Mouse (Mus musculus) intestine, embryonic 15.5 days (tissue): ENCODE data around the gene Il11ra1. TPM values are rescaled to one million over a fixed set of nuclear protein-coding genes. Genes with fewer than 3 reads are reported as not detected.
"Not testable (repeated sequence)": the region's sequence is repeated elsewhere in the genome, so short reads cannot be mapped to it uniquely, and the experiment has no call there.

Experiments used
- ATAC-seq: fragments of 200-750 bp; cut with Nextera tagmentation; 2 replicates; pipeline ENCODE4 v1.8.0; 2017; ENCODE audit warnings: moderate TSS enrichment, moderate library complexity
- H3K27ac ChIP-seq: fragments of 300-500 bp; sonication (generic); 2 replicates; pipeline ENCODE4 v1.5.1; 2015; ENCODE audit warnings: mild to moderate bottlenecking, inconsistent platforms
- H3K27me3 ChIP-seq: fragments of 300-500 bp; sonication (generic); replicated peaks from 2 replicates; pipeline ENCODE4 v1.6.1; 2015; ENCODE audit warnings: inconsistent platforms
- H3K36me3 ChIP-seq: fragments of 300-500 bp; sonication (generic); 2 replicates; pipeline ENCODE4 v1.6.1; 2015; ENCODE audit warnings: inconsistent platforms
- H3K4me1 ChIP-seq: fragments of 300-500 bp; sonication (generic); replicated peaks from 2 replicates; pipeline ENCODE4 v1.6.1; 2015; ENCODE audit warnings: inconsistent platforms
- H3K4me2 ChIP-seq: fragments of 300-500 bp; sonication (generic); replicated peaks from 2 replicates; pipeline ENCODE4 v1.6.1; 2015; ENCODE audit warnings: mild to moderate bottlenecking, inconsistent platforms
- H3K4me3 ChIP-seq: fragments of 300-500 bp; sonication (generic); replicated peaks from 2 replicates; pipeline ENCODE4 v1.5.1; 2015; ENCODE audit warnings: inconsistent platforms
- H3K9ac ChIP-seq: fragments of 300-500 bp; sonication (generic); 2 replicates; pipeline ENCODE4 v1.6.1; 2015; ENCODE audit warnings: inconsistent platforms
- H3K9me3 ChIP-seq: fragments of 300-500 bp; sonication (generic); 2 replicates; pipeline ENCODE4 v1.6.1; 2016; ENCODE audit warnings: inconsistent platforms
- WGBS: fragments of 180-500 bp; shearing (Covaris S2); methylation state at CpG from one replicate; pipeline ENCODE4 v1.1.7; 2015; 5-methylcytosine and 5-hydroxymethylcytosine counted together
- polyA plus RNA-seq: library from polyadenylated mRNA; unstranded; fragments of >200 nt; fragmentation: Nextera tagmentation; extraction: Ambion mirVana; gene quantifications from 2 replicates; pipeline ENCODE4 v1.2.1, GENCODE M21; 2015

Gene Il11ra1
- polyA plus RNA-seq, 1 experiment from 2014 or later: 127 TPM

DNA sequence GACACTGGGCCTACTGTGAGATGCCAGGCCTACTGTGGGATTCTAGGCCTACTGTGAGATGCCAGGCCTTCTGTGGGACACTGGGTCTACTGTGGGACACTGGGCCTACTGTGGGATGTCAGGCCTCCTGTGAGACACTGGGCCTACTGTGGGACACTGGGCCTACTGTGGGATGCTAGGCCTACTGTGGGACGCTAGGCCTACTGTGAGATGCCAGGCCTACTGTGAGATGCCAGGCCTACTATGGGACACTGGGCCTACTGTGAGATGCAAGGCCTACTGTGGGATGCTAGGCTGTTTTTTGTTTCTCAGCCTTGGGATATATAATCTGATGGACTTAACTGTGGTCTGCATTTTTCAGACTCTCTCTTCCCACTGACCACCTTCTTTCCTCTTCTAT lies 76.1 kb downstream of the Il11ra1 start:
- WGBS: 90% methylated on average over 1 of the region's 1 CpGs

DNA sequence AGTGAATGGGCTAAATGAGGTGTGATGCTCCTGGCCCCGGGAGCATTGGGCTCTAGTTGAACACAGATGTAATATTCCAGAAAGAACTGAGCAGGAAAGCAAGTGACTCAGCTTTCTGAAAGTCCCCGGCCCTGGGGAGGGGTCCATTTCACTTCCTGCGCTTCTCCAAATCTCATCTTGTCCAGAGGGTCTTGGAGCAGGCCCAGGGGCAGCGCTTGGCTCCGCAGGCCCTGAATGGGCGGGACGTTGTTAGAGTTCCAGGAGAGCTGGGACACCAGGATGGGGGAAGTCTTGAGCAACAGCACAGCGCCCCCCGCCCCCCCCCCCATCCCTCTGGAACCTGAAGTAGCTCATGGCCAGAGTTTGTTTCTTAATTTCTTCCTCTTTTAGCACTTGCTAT lies 81.5 kb downstream of the Il11ra1 start:
- not testable (repeated sequence) for ATAC-seq, H3K4me3 ChIP-seq, H3K36me3 ChIP-seq, H3K9me3 ChIP-seq, H3K4me1 ChIP-seq, H3K4me2 ChIP-seq, H3K9ac ChIP-seq, H3K27ac ChIP-seq, H3K27me3 ChIP-seq
- WGBS: 38% methylated on average over 9 of the region's 9 CpGs

More for the DNA sequence above, 76.1 kb downstream of the Il11ra1 start:
- H3K36me3 ChIP-seq, H3K4me3 ChIP-seq, H3K27me3 ChIP-seq, H3K9me3 ChIP-seq, H3K9ac ChIP-seq, ATAC-seq, H3K27ac ChIP-seq, H3K4me1 ChIP-seq, H3K4me2 ChIP-seq: not testable (repeated sequence)

DNA sequence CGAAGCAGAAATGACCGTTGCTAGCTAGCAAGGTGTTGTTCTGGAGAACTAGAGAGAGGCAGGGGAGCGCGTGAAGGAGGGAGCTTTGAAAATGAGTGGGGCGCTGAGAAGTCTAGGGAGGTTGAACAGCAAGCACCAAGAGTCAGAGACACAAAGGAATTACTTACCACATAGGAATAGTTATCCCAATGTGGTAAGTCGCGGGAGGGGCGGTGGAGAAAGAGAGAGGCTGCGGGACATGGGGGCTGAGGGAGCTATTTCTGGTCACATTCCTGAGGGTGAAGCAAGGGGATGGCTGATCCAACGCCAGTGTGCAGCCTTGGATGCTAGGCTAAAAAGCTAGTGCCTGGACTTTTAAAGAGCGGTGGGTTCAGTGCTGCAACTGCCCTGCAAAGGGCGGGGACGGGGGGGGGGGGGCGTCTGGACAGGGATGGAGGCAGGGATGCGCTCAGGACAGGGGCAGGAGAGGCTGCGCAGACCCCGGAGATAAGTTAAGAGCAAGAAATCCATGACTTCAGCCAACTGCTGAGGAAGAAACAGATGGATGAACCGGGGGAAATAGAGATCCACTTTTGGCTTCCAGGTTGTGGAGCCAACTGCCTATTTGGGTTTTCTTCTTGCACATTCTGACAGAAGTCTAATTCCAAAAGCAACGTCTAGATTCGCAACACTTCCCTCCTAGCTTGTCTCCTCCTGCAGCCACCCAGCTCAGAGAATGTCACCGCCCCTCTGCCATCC lies 82.1 kb downstream of the Il11ra1 start:
- not testable (repeated sequence) for H3K4me2 ChIP-seq, H3K27ac ChIP-seq, H3K27me3 ChIP-seq, ATAC-seq, H3K4me1 ChIP-seq, H3K9me3 ChIP-seq, H3K4me3 ChIP-seq, H3K36me3 ChIP-seq, H3K9ac ChIP-seq
- WGBS: 30% methylated on average over 20 of the region's 21 CpGs

- WGBS: 41% methylated on average over 4 of the region's 4 CpGs
- H3K9me3 ChIP-seq, H3K4me2 ChIP-seq, ATAC-seq, H3K4me1 ChIP-seq, H3K4me3 ChIP-seq, H3K27ac ChIP-seq, H3K9ac ChIP-seq, H3K27me3 ChIP-seq, H3K36me3 ChIP-seq: not testable (repeated sequence)
These were observed 82.9 kb downstream of the Il11ra1 start for GRCm38 (mm10) chr4:41782711-41783110.

DNA sequence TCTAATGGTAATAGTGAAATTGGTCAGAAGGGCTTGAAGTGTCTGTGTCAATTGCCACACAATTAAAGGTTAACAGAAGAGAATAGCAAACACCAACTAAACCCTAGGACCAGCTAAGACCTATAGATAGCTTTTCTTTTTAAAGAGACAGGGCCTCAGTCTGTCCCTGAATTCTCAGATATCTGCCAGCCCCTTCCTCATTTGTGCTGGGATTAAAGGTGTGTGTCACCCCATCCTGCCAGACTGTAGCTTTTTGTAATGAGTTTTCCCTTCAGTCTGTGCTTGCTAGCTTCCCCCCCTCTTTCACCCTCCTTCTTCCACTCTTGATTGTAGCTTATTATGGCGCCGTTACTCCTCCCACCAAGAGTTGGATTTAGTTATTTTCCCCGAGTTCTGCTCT lies 83.4 kb downstream of the Il11ra1 start:
- WGBS: 47% methylated on average over 3 of the region's 3 CpGs
- H3K36me3 ChIP-seq, H3K27me3 ChIP-seq, ATAC-seq, H3K4me3 ChIP-seq, H3K27ac ChIP-seq, H3K9ac ChIP-seq, H3K4me2 ChIP-seq, H3K4me1 ChIP-seq, H3K9me3 ChIP-seq: not testable (repeated sequence)

Other genes starting within 250 kb of the Il11ra1 start
- 5.2 and 6.8 TPM in 2 replicates for gene Kif24, start 235.1 kb upstream of the Il11ra1 start, polyA plus RNA-seq
- 61.4 and 62.3 TPM in 2 replicates for gene Nudt2, start 234.8 kb upstream of the Il11ra1 start, polyA plus RNA-seq
- 8.1 and 9.4 TPM in 2 replicates for gene AI464131, start 196.9 kb upstream of the Il11ra1 start, polyA plus RNA-seq
- 0.28 and 0.55 TPM in 2 replicates for gene 1110017D15Rik, start 182.7 kb upstream of the Il11ra1 start, polyA plus RNA-seq
- 2.3 TPM in 2 replicates for gene Fam219a, start 130.5 kb upstream of the Il11ra1 start, polyA plus RNA-seq
- gene Dnaic1, start 130.2 kb upstream of the Il11ra1 start, polyA plus RNA-seq: 5.6 and 5.8 TPM in 2 replicates
- gene Enho, start 59.7 kb upstream of the Il11ra1 start, polyA plus RNA-seq: 10.8 and 11.2 TPM in 2 replicates
- 5.1 and 6.4 TPM in 2 replicates for gene Cntfr, start 2.9 kb upstream of the Il11ra1 start, polyA plus RNA-seq
- 58.8 and 65.0 TPM in 2 replicates for gene Rpp25l, start 13.5 kb downstream of the Il11ra1 start, polyA plus RNA-seq
- 122 and 131 TPM in 2 replicates for gene Dctn3, start 23.2 kb downstream of the Il11ra1 start, polyA plus RNA-seq
- not detected in 2 replicates for gene Arid3c, start 31.2 kb downstream of the Il11ra1 start, polyA plus RNA-seq
- gene Galt, start 55.2 kb downstream of the Il11ra1 start, polyA plus RNA-seq: 64.8 and 70.9 TPM in 2 replicates
- gene Sigmar1, start 56.2 kb downstream of the Il11ra1 start, polyA plus RNA-seq: 94.7 and 108 TPM in 2 replicates
- 30.5 and 31.9 TPM in 2 replicates for gene Ccl27a, start 74.3 kb downstream of the Il11ra1 start, polyA plus RNA-seq
- 16.9 and 31.6 TPM in 2 replicates for gene Gm21541, start 203.6 kb downstream of the Il11ra1 start, polyA plus RNA-seq
- 0.70 and 1.5 TPM in 2 replicates for gene Gm20878, start 241.6 kb downstream of the Il11ra1 start, polyA plus RNA-seq